Mouse (Mus musculus) thymus, adult 2 months (tissue): ENCODE data around the gene Fsip1. TPM values are rescaled to one million over a fixed set of nuclear protein-coding genes. Genes with fewer than 3 reads are reported as not detected.

Experiments used
- DNase-seq: peaks from one replicate; pipeline ENCODE4 v3.0.0; 2021
- H3K27ac ChIP-seq: fragments of 200-500 bp; 2 replicates; pipeline ENCODE4 v1.5.1; 2012; ENCODE audit warnings: low read length, control low read depth; ENCODE audit not compliant: control insufficient read depth, insufficient read depth
- H3K27me3 ChIP-seq: fragments of 200-500 bp; 2 replicates; pipeline ENCODE4 v1.6.1; 2012; ENCODE audit warnings: mild to moderate bottlenecking, low read length, moderate library complexity, mixed read lengths; ENCODE audit not compliant: control insufficient read depth, insufficient read depth
- H3K36me3 ChIP-seq: fragments of 200-500 bp; 2 replicates; pipeline ENCODE4 v1.6.1; 2012; ENCODE audit warnings: mild to moderate bottlenecking, low read length, moderate library complexity; ENCODE audit not compliant: control insufficient read depth, insufficient read depth
- H3K4me1 ChIP-seq: fragments of 200-500 bp; replicated peaks from 2 replicates; pipeline ENCODE4 v1.6.1; 2012; ENCODE audit warnings: low read length; ENCODE audit not compliant: control insufficient read depth, insufficient read depth
- H3K4me3 ChIP-seq: fragments of 200-500 bp; 2 replicates; pipeline ENCODE4 v1.5.1; 2012; ENCODE audit warnings: mild to moderate bottlenecking, low read length, control low read depth, moderate library complexity; ENCODE audit not compliant: control insufficient read depth, insufficient read depth
- CTCF ChIP-seq: fragments of 200-500 bp; IDR thresholded peaks from 2 replicates; pipeline ENCODE4 v1.5.1; 2012; ENCODE audit warnings: mild to moderate bottlenecking, control low read depth, low read length, moderate library complexity, borderline replicate concordance; ENCODE audit not compliant: control insufficient read depth, poor library complexity, insufficient read depth; ENCODE audit errors: extremely low read depth
- POLR2A ChIP-seq: fragments of 200-500 bp; IDR thresholded peaks from 2 replicates; pipeline ENCODE4 v1.6.1; 2012; ENCODE audit warnings: mild to moderate bottlenecking, low read length, control low read depth, moderate library complexity; ENCODE audit not compliant: control insufficient read depth, poor library complexity, insufficient read depth; ENCODE audit errors: extremely low read depth
- WGBS: fragments of 180-500 bp; shearing (Covaris S2); methylation state at CpG from one replicate; pipeline ENCODE4 v1.1.7; 2018; 5-methylcytosine and 5-hydroxymethylcytosine counted together
- polyA plus RNA-seq: library from polyadenylated mRNA; depleted of rRNA; stranded (reverse); fragments of >200 nt; gene quantifications from 2 replicates; pipeline ENCODE4 v1.2.3, GENCODE M21; 2012

Gene Fsip1
- polyA plus RNA-seq, 1 experiment, result not detected

- TF ChIP-seq POLR2A, result no peak
- TF ChIP-seq CTCF, result no peak
- H3K27ac ChIP-seq, result no peak overlapping the region
- H3K4me1 ChIP-seq, result no peaks in the 10 kb centered on the region
- no peak for DNase-seq
- 91% methylated on average over 8 of the region's 8 CpGs for WGBS
- H3K4me3 ChIP-seq, result no peak overlapping the region
- H3K36me3 ChIP-seq, result no peaks in the 10 kb centered on the region
- no peaks in the 10 kb centered on the region for H3K27me3 ChIP-seq
Observed at GRCm38 (mm10) chr2:118278249-118278648, 21.5 kb upstream of the Fsip1 start.

- Histone ChIP-seq H3K36me3 (no peaks in the 10 kb centered on the region), H3K27ac (no peak overlapping the region), H3K27me3 (no peaks in the 10 kb centered on the region), H3K4me1 (no peaks in the 10 kb centered on the region), H3K4me3 (no peak overlapping the region)
- no peak for DNase-seq
- TF ChIP-seq CTCF, result no peak
- no peak for TF ChIP-seq POLR2A
- 95% methylated on average over 10 of the region's 10 CpGs for whole genome bisulfite sequencing
Observed at GRCm38 (mm10) chr2:118271606-118272005, 14.8 kb upstream of the Fsip1 start.

GRCm38 (mm10) chr2:118270213-118270612 is 13.4 kb upstream of the Fsip1 start:
- 95% methylated on average over 14 of the region's 14 CpGs for WGBS
- Histone ChIP-seq H3K27ac (no peak overlapping the region), H3K36me3 (no peaks in the 10 kb centered on the region), H3K4me1 (no peaks in the 10 kb centered on the region), H3K4me3 (no peak overlapping the region), H3K27me3 (no peaks in the 10 kb centered on the region)
- TF ChIP-seq POLR2A (no peak), CTCF (no peak)
- DNase-seq, result no peak

- Histone ChIP-seq H3K4me1 (no peaks in the 10 kb centered on the region), H3K27ac (no peak overlapping the region), H3K4me3 (no peak overlapping the region), H3K27me3 (no peaks in the 10 kb centered on the region), H3K36me3 (no peaks in the 10 kb centered on the region)
- no peak for DNase-seq
- 11% methylated on average over 2 of the region's 2 CpGs for WGBS
- TF ChIP-seq CTCF (no peak), POLR2A (no peak)
Observed at GRCm38 (mm10) chr2:118263914-118264201, 7.1 kb upstream of the Fsip1 start.

GRCm38 (mm10) chr2:118263151-118263913 is 6.6 kb upstream of the Fsip1 start:
- H3K4me3 ChIP-seq, result no peak overlapping the region
- peak; percentile 41 for DNase-seq
- H3K36me3 ChIP-seq, result no peaks in the 10 kb centered on the region
- no peaks in the 10 kb centered on the region for H3K4me1 ChIP-seq
- H3K27ac ChIP-seq, result no peak overlapping the region
- no peaks in the 10 kb centered on the region for H3K27me3 ChIP-seq
- no peak for TF ChIP-seq CTCF
- no peak for TF ChIP-seq POLR2A
- 13% methylated on average over 8 of the region's 8 CpGs for WGBS

GRCm38 (mm10) chr2:118262673-118263072 is 5.9 kb upstream of the Fsip1 start:
- no peaks in the 10 kb centered on the region for H3K4me1 ChIP-seq
- H3K27me3 ChIP-seq, result no peaks in the 10 kb centered on the region
- H3K27ac ChIP-seq, result no peak overlapping the region
- H3K4me3 ChIP-seq, result no peak overlapping the region
- no peak for TF ChIP-seq POLR2A
- TF ChIP-seq CTCF, result no peak
- DNase-seq, result no peak
- H3K36me3 ChIP-seq, result no peaks in the 10 kb centered on the region
- 57% methylated on average over 8 of the region's 8 CpGs for WGBS

GRCm38 (mm10) chr2:118259746-118260145 is 3.0 kb upstream of the Fsip1 start:
- Histone ChIP-seq H3K4me1 (peaks cover 3% of the 10 kb centered on the region), H3K27me3 (no peaks in the 10 kb centered on the region), H3K36me3 (no peaks in the 10 kb centered on the region), H3K27ac (no peak overlapping the region), H3K4me3 (no peak overlapping the region)
- 57% methylated on average over 5 of the region's 5 CpGs for WGBS
- DNase-seq, result no peak
- TF ChIP-seq POLR2A, result no peak
- no peak for TF ChIP-seq CTCF
